Mouse (Mus musculus) hindbrain, embryonic 16.5 days (tissue): ENCODE measurements around the gene Hltf. TPM values are rescaled to one million over a fixed set of nuclear protein-coding genes. Genes with fewer than 3 reads are reported as not detected.

Experiments used
- ATAC-seq: fragments of 200-750 bp; cut with Nextera tagmentation; 2 replicates; pipeline ENCODE4 v1.8.0; 2017; ENCODE audit warnings: moderate TSS enrichment, moderate library complexity
- H3K27ac ChIP-seq: fragments of 300-500 bp; sonication (generic); 2 replicates; pipeline ENCODE4 v1.5.1; 2014; ENCODE audit warnings: low read depth, mild to moderate bottlenecking, control low read depth, low read length, moderate library complexity
- H3K27me3 ChIP-seq: fragments of 300-500 bp; sonication (generic); replicated peaks from 2 replicates; pipeline ENCODE4 v1.6.1; 2014; ENCODE audit warnings: low read length; ENCODE audit not compliant: control insufficient read depth, insufficient read depth
- H3K36me3 ChIP-seq: fragments of 300-500 bp; sonication (generic); 2 replicates; pipeline ENCODE4 v1.6.1; 2014; ENCODE audit warnings: mild to moderate bottlenecking, low read length, moderate library complexity, mixed read lengths; ENCODE audit not compliant: control insufficient read depth, insufficient read depth
- H3K4me1 ChIP-seq: fragments of 300-500 bp; sonication (generic); 2 replicates; pipeline ENCODE4 v1.6.1; 2014; ENCODE audit warnings: low read depth, low read length; ENCODE audit not compliant: control insufficient read depth, insufficient read depth
- H3K4me2 ChIP-seq: fragments of 300-500 bp; sonication (generic); 2 replicates; pipeline ENCODE4 v1.6.1; 2014; ENCODE audit warnings: mild to moderate bottlenecking, low read length, control low read depth, moderate library complexity
- H3K4me3 ChIP-seq: fragments of 300-500 bp; sonication (generic); 2 replicates; pipeline ENCODE4 v1.5.1; 2014; ENCODE audit warnings: mild to moderate bottlenecking, low read length, control low read depth, moderate library complexity
- H3K9ac ChIP-seq: fragments of 300-500 bp; sonication (generic); 2 replicates; pipeline ENCODE4 v1.6.1; 2014; ENCODE audit warnings: low read depth, mild to moderate bottlenecking, control low read depth, low read length, moderate library complexity
- H3K9me3 ChIP-seq: fragments of 300-500 bp; sonication (generic); 2 replicates; pipeline ENCODE4 v1.6.1; 2014; ENCODE audit warnings: mild to moderate bottlenecking, low read length, moderate library complexity; ENCODE audit not compliant: control insufficient read depth
- WGBS: fragments of 180-500 bp; shearing (Covaris S2); extraction: QIAGEN DNeasy Blood & Tissue Kit; methylation state at CpG from one replicate; pipeline ENCODE4 v1.1.7; 2014; 5-methylcytosine and 5-hydroxymethylcytosine counted together
- polyA plus RNA-seq: library from polyadenylated mRNA; unstranded; fragments of >200 nt; fragmentation: Nextera tagmentation; extraction: Ambion mirVana; gene quantifications from 2 replicates; pipeline ENCODE4 v1.2.1, GENCODE M21; 2015

Gene Hltf
- polyA plus RNA-seq, 1 experiment from 2014 or later = 11.8 TPM

GRCm38 (mm10) chr3:20147647-20148046 is 90.0 kb downstream of the Hltf start:
- Histone ChIP-seq H3K9ac (no peak overlapping the region), H3K27me3 (no peaks in the 10 kb centered on the region), H3K4me3 (no peak overlapping the region), H3K27ac (no peak overlapping the region), H3K4me2 (no peak overlapping the region), H3K4me1 (no peaks in the 10 kb centered on the region), H3K9me3 (no peaks in the 10 kb centered on the region), H3K36me3 (peaks cover 7% of the 10 kb centered on the region; the same call in 1 of the 2 replicates)
- no peak for ATAC-seq
- 89% methylated on average over 5 of the region's 5 CpGs for WGBS

GRCm38 (mm10) chr3:20150511-20150910 is 92.9 kb downstream of the Hltf start:
- 84% methylated on average over 2 of the region's 2 CpGs for WGBS
- H3K9ac ChIP-seq = no peak overlapping the region

GRCm38 (mm10) chr3:20151651-20152050 is 94.0 kb downstream of the Hltf start:
- WGBS = 93% methylated on average over 3 of the region's 3 CpGs

More at GRCm38 (mm10) chr3:20150511-20150910, 92.9 kb downstream of the Hltf start:
- Histone ChIP-seq H3K36me3 (peaks cover 7% of the 10 kb centered on the region; the same call in 1 of the 2 replicates), H3K27ac (no peak overlapping the region), H3K27me3 (no peaks in the 10 kb centered on the region), H3K4me2 (no peak overlapping the region), H3K9me3 (no peaks in the 10 kb centered on the region), H3K4me1 (peaks cover 9% of the 10 kb centered on the region), H3K4me3 (no peak overlapping the region)
- ATAC-seq = no peak

GRCm38 (mm10) chr3:20154531-20155367 is 97.1 kb downstream of the Hltf start, which contains the start of gene Gyg:
Gene Gyg, minus strand, starts transcription at chr3:20155317.
- H3K4me3 ChIP-seq = peak within 1 kb of the TSS; percentile 59
- peak within 1 kb of the TSS; percentile 90 for H3K9ac ChIP-seq
- 0 out of 2 replicates have a peak within 1 kb of the TSS, but pooled peaks have one; percentile 33 for H3K27ac ChIP-seq
- no peaks in the 10 kb centered on the region for H3K9me3 ChIP-seq
- peak; percentile 95 for ATAC-seq
- peaks cover 9% of the 10 kb centered on the region for H3K4me1 ChIP-seq
- H3K4me2 ChIP-seq = peak within 1 kb of the TSS; percentile 93
- WGBS = 1% methylated on average over 70 of the region's 73 CpGs
- H3K27me3 ChIP-seq = no peaks in the 10 kb centered on the region
- H3K36me3 ChIP-seq = peaks cover 1% of the 10 kb centered on the region; the same call in 1 of the 2 replicates

More at GRCm38 (mm10) chr3:20151651-20152050, 94.0 kb downstream of the Hltf start:
- Histone ChIP-seq H3K27ac (no peak overlapping the region), H3K4me2 (no peak overlapping the region), H3K9me3 (no peaks in the 10 kb centered on the region), H3K27me3 (no peaks in the 10 kb centered on the region), H3K4me1 (peaks cover 9% of the 10 kb centered on the region), H3K36me3 (peaks cover 7% of the 10 kb centered on the region; the same call in 1 of the 2 replicates), H3K4me3 (no peak overlapping the region), H3K9ac (no peak overlapping the region)
- no peak for ATAC-seq

GRCm38 (mm10) chr3:20155476-20155875 is 97.9 kb downstream of the Hltf start:
- Histone ChIP-seq H3K9me3 (0 out of 2 replicates have a peak, but pooled peaks cover 4% of the 10 kb centered on the region), H3K9ac (no peak overlapping the region), H3K4me2 (peak overlapping the region; percentile 93), H3K27ac (no peak overlapping the region), H3K27me3 (no peaks in the 10 kb centered on the region), H3K4me3 (peak overlapping the region; percentile 59), H3K4me1 (peaks cover 9% of the 10 kb centered on the region), H3K36me3 (no peaks in the 10 kb centered on the region)
- 87% methylated on average over 6 of the region's 6 CpGs for WGBS
- no peak for ATAC-seq

- no peaks in the 10 kb centered on the region for H3K4me1 ChIP-seq
- H3K4me3 ChIP-seq = no peak overlapping the region
- no peaks in the 10 kb centered on the region for H3K36me3 ChIP-seq
- no peak overlapping the region for H3K9ac ChIP-seq
- no peaks in the 10 kb centered on the region for H3K9me3 ChIP-seq
- 86% methylated on average over 1 of the region's 1 CpGs for WGBS
- no peak overlapping the region for H3K4me2 ChIP-seq
- H3K27ac ChIP-seq = no peak overlapping the region
- no peaks in the 10 kb centered on the region for H3K27me3 ChIP-seq
- no peak for ATAC-seq
These were observed 109.9 kb downstream of the Hltf start for GRCm38 (mm10) chr3:20167487-20167886.

Other genes with a start within 250 kb of the Hltf start
- gene Cp, start 100.8 kb upstream of the Hltf start, polyA plus RNA-seq = 12.5 and 13.6 TPM in 2 replicates
- gene Hps3, start 22.5 kb upstream of the Hltf start, polyA plus RNA-seq = 12.3 and 13.4 TPM in 2 replicates
- gene Gyg, start 97.5 kb downstream of the Hltf start, polyA plus RNA-seq = 81.0 and 92.2 TPM in 2 replicates
- 1.8 TPM in 1 of 2 replicates, not detected in the other for gene Cpa3, start 184.4 kb downstream of the Hltf start, polyA plus RNA-seq
- gene Cpb1, start 217.9 kb downstream of the Hltf start, polyA plus RNA-seq = 0.45 and 0.48 TPM in 2 replicates